Mouse (Mus musculus) testis, adult 2 months (tissue): ENCODE measurements around the gene Deaf1. TPM values are rescaled to one million over a fixed set of nuclear protein-coding genes. Genes with fewer than 3 reads are reported as not detected.

Experiments
- H3K27ac ChIP-seq: fragments of 200-500 bp; 2 replicates; pipeline ENCODE4 v1.5.1; 2012; ENCODE audit warnings: low read depth, low read length; ENCODE audit not compliant: control insufficient read depth, insufficient read depth
- H3K27me3 ChIP-seq: fragments of 200-500 bp; 2 replicates; pipeline ENCODE4 v1.6.1; 2012; ENCODE audit warnings: mild to moderate bottlenecking, low read length, moderate library complexity; ENCODE audit not compliant: control insufficient read depth, insufficient read depth
- H3K36me3 ChIP-seq: fragments of 200-500 bp; 2 replicates; pipeline ENCODE4 v1.6.1; 2012; ENCODE audit warnings: mild to moderate bottlenecking, low read length; ENCODE audit not compliant: control insufficient read depth, insufficient read depth
- H3K4me1 ChIP-seq: fragments of 200-500 bp; 2 replicates; pipeline ENCODE4 v1.6.1; 2012; ENCODE audit warnings: low read length; ENCODE audit not compliant: control insufficient read depth, insufficient read depth
- H3K4me3 ChIP-seq: fragments of 200-500 bp; 2 replicates; pipeline ENCODE4 v1.5.1; 2012; ENCODE audit warnings: low read depth, mild to moderate bottlenecking, low read length, moderate library complexity, mixed read lengths; ENCODE audit not compliant: control insufficient read depth
- CTCF ChIP-seq: fragments of 200-500 bp; IDR thresholded peaks from 2 replicates; pipeline ENCODE4 v1.5.1; 2012; ENCODE audit warnings: low read depth, mild to moderate bottlenecking, inconsistent platforms, low read length, moderate library complexity; ENCODE audit not compliant: control insufficient read depth, insufficient read depth, insufficient replicate concordance
- POLR2A ChIP-seq: fragments of 200-500 bp; IDR thresholded peaks from 2 replicates; pipeline ENCODE4 v1.6.1; 2012; ENCODE audit warnings: low read depth, mild to moderate bottlenecking, inconsistent platforms, low read length, moderate library complexity; ENCODE audit not compliant: control insufficient read depth
- polyA plus RNA-seq: library from polyadenylated mRNA; depleted of rRNA; stranded (reverse); fragments of >200 nt; gene quantifications from 2 replicates; pipeline ENCODE4 v1.2.3, GENCODE M21; 2012

The Deaf1 gene
- polyA plus RNA-seq, 1 experiment: 9.1 TPM

DNA sequence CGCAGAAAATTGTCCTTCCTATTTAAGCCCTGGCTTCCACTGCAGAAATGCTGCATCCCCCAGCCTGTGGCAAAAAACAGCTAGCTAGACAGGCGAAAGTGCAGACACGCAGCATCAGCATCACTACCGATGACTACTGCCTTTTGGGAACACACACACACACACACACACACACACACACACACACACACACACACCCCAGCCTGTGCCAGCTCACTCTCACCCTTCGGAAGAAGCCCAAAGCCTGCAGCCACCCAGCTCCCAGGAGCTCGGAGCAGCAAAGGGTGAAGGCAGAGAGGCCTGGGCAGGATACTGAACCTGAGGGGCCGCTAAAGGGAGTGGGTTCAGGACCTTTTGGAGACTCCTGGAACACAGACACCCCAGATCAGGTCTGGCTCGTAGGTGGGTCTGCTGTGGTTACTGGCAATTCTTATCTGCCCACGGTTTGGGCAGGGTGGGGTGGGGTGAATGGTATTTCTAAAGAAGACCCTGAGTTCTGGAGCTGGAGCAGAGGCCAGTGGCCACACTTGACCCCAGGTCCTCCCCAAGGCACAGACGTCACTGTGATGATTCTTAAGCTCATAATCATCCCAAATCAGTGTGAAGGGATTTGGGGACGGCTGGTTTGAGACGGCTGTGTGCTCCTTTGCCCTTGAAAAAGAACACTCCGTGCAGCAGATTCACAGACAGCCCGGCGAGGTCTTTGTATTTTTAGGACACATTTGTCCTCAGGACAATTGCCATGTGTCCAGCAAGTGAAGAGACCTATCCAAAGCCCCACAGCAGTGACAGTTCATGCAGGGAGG, 34.7 kb downstream of the Deaf1 start:
- TF ChIP-seq POLR2A: no peak
- no peak for TF ChIP-seq CTCF
- H3K4me1 ChIP-seq: peaks cover 9% of the 10 kb centered on the region
- H3K4me3 ChIP-seq: peak overlapping the region; percentile 84
- no peaks in the 10 kb centered on the region for H3K27me3 ChIP-seq
- H3K36me3 ChIP-seq: no peaks in the 10 kb centered on the region
- H3K27ac ChIP-seq: peak overlapping the region; percentile 67

GRCm38 (mm10) chr7:141291921-141292582, 35.4 kb downstream of the Deaf1 start, which contains the start of gene Drd4:
TSS of gene Drd4 (plus strand) at chr7:141292006.
- H3K4me1 ChIP-seq: peaks cover 9% of the 10 kb centered on the region
- peak within 1 kb of the TSS; percentile 67 for H3K27ac ChIP-seq
- no peaks in the 10 kb centered on the region for H3K36me3 ChIP-seq
- TF ChIP-seq CTCF (no peak), POLR2A (0 out of 2 replicates have a peak, but pooled peaks have one; percentile 17)
- peak within 1 kb of the TSS; percentile 84 for H3K4me3 ChIP-seq
- H3K27me3 ChIP-seq: no peaks in the 10 kb centered on the region

GRCm38 (mm10) chr7:141288042-141288441, 39.4 kb downstream of the Deaf1 start:
- no peak overlapping the region for H3K4me3 ChIP-seq
- no peaks in the 10 kb centered on the region for H3K27me3 ChIP-seq
- H3K36me3 ChIP-seq: no peaks in the 10 kb centered on the region
- no peak overlapping the region for H3K27ac ChIP-seq
- no peaks in the 10 kb centered on the region; the same call in 1 of the 2 replicates for H3K4me1 ChIP-seq
- no peak for TF ChIP-seq CTCF
- TF ChIP-seq POLR2A: no peak

DNA sequence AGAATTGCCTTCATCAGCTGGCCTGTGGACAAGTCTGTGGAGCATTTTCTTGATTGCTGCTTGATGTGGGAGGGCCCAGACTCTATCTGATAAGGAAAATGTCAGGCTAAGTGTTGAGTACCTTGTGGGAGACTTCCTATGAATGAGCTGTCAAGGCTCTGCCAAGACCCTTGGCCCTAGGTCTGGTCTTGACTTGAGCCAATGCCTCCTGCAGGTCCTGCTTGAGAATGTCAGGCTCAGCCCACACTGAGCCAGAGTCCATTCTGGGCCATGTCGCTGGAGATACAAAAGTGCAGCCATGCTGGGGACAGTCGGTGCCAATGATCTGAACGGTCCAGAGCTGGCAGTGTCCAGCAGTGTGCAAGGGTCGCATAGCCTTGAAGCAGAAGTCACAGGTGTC, 44.7 kb downstream of the Deaf1 start:
- no peaks in the 10 kb centered on the region for H3K36me3 ChIP-seq
- H3K4me1 ChIP-seq: peaks cover 9% of the 10 kb centered on the region
- H3K27me3 ChIP-seq: no peaks in the 10 kb centered on the region
- TF ChIP-seq POLR2A (no peak), CTCF (no peak)
- H3K4me3 ChIP-seq: no peak overlapping the region
- H3K27ac ChIP-seq: no peak overlapping the region

GRCm38 (mm10) chr7:141281442-141281841, 46.0 kb downstream of the Deaf1 start:
- H3K4me3 ChIP-seq: no peak overlapping the region
- H3K4me1 ChIP-seq: peaks cover 9% of the 10 kb centered on the region
- H3K36me3 ChIP-seq: no peaks in the 10 kb centered on the region
- TF ChIP-seq CTCF (no peak), POLR2A (no peak)
- no peaks in the 10 kb centered on the region for H3K27me3 ChIP-seq
- no peak overlapping the region for H3K27ac ChIP-seq

- Histone ChIP-seq H3K4me3 (peak within 1 kb of the TSS; percentile 51), H3K4me1 (peaks cover 9% of the 10 kb centered on the region), H3K27ac (no peak within 1 kb of the TSS; the same call in 1 of the 2 replicates), H3K27me3 (no peaks in the 10 kb centered on the region), H3K36me3 (no peaks in the 10 kb centered on the region)
- TF ChIP-seq POLR2A: no peak
- peak; percentile 31; the same call in 1 of the 2 replicates for TF ChIP-seq CTCF
These were observed 48.5 kb downstream of the Deaf1 start, which contains the start of gene Sct for GRCm38 (mm10) chr7:141278766-141279590. TSS of gene Sct (minus strand) at chr7:141279133.
